Mouse (Mus musculus) lung, postnatal 0 days (tissue): Measurements from ENCODE around the gene Gsta3.

ENCODE experiments used
- CTCF ChIP-seq: IDR thresholded peaks from 2 replicates; pipeline ENCODE4 v1.5.1; 2016; ENCODE audit warnings: antibody characterized with exemption, mild to moderate bottlenecking
- EP300 ChIP-seq: IDR thresholded peaks from 2 replicates; pipeline ENCODE4 v1.6.1; 2016; ENCODE audit warnings: antibody characterized with exemption, mild to moderate bottlenecking, control low read depth

- TF ChIP-seq CTCF (no peak), EP300 (no peak)
Measured at GRCm38 (mm10) chr1:21248560-21249390, 8.4 kb downstream of the Gsta3 start.
